Mouse (Mus musculus) heart, adult 8-10 months (tissue): Measurements from ENCODE around the gene Polr3b. TPM values are rescaled to one million over a fixed set of nuclear protein-coding genes. Genes with fewer than 3 reads are reported as not detected.

ENCODE experiments used
- DNase-seq: peaks from one replicate; pipeline ENCODE4 v3.0.0; 2022; ENCODE audit warnings: low spot score
- total RNA-seq, 4 experiments: library from RNA; stranded (reverse); gene quantifications; 2 replicates each; pipeline ENCODE4 v1.2.4; 2022

Polr3b gene
- total RNA-seq, 4 experiments from 2014 or later = 10.7 to 11.6 (median 11.0) TPM

DNA sequence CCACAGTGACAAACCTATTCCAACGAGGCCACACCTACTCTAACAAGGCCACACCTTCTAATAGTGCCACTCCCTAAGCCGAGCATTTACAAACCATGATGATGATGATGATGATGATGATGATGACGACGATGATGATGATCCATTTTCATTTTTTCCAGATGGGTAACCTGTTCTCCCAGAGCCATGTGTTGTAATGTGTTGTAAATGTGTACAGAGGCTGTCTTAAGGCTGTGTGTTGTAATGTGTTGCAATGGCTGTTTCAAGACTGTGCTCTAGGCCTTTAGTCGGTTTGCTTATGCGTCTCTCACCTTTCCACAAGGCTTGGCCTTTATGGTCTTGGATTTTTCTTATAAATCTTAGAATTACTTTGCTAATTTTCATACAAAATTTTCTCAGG, 40.0 kb downstream of the Polr3b start:
- no peak for DNase-seq

DNA sequence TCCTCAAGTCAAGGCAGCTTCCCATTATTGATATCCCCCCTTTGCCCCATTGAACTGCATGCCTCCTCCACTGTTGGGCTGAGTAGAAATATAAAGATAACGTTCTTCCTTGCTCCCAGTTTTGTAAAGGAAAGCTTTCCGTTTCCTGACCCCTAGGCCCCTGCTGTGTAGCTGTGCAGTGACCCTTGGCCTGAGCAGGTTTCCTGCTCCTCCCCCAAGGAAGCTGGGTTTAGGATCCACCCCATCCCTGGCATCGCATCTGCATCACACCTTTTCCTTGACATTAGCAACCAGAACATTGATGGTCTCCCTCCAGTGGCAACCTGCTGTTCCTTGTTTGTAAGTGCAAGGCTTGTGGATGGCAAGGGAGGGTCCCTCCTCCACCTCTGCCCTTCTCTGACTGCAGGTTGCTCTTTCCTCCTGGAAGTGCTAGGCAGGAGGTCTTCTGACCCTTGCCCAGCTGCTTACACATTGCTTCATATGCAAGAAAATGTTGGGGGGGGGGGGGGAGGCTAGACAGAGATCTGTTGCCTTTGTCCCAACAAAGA, 43.7 kb downstream of the Polr3b start:
- peak; percentile 30 for DNase-seq

DNA sequence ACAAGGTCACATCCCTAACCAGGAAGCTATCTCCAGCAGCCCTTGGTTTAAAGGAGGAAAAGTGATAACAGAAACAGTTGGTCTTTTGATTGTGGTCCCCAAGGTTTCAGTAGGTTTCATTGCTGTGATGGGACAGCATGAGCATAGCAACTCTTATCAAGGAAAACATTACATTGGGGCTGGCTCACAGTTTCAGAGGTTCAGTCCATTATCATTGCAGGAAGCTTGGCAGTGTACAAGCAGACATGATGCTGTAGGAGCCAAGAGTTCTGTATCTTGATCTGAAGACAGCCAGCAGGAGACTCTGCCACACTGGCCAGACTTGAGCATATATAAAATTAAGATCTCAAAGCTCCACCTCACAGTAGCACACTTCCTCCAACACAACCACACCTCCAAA, 53.6 kb downstream of the Polr3b start:
- DNase-seq = no peak

DNA sequence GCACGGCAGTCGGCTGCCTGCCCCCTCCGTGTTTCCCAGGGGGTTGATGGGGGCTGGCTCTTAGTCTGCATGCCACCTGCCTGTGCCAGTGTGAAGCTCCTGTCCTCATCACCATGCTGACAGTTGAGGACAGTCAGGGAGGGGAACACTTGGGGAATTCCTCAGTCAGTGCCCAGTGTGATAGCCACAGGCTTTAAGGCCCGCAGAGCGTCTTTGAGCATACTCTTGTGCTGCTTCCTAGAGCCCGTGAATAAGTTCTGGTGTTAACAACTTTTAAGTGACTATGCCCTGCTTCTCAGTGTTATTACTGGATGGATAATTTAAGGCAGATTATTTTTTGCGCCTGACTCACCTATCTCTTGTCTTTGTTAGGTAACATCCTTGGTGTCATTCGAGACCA, 54.4 kb downstream of the Polr3b start:
- DNase-seq = no peak

DNA sequence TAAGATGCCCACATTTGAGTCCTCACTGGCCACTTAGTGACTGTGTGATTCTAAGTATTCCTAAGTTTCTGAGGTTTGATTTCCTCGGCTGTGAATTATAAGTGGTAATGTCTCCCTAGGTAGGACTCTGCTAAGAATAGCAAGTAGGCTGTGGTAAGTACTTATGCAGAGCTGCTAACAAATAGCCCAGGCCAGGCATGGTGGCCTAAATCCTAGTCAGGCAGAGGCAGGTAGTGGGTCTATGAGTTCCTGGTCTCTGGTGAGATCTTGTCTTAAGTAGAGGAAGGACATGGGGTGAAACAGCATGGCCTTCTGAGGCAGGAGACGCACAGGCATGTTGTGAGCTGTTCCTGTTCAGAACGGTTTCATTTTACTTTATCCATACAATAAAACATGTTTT, 55.8 kb downstream of the Polr3b start:
- DNase-seq = no peak

DNA sequence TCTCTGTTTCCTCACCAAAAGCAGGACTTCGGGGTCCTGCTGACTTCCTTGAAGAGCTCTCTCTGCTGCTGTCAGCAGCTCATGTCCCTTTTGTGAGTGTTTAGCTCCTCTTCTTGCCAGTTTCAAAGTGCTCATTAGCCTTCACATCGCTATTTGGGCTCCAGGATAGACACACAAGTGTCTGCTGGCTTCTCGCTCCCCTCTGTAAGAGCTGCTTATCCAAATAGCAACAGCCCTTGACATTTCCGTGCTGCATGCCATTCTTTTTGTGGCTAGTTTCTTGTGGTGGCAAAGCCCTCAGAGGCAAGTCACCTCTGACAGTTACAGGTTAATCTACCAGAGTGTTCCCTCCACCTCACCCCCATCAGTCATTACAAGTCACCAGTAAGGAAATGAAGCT, 56.3 kb downstream of the Polr3b start:
- DNase-seq = no peak

DNA sequence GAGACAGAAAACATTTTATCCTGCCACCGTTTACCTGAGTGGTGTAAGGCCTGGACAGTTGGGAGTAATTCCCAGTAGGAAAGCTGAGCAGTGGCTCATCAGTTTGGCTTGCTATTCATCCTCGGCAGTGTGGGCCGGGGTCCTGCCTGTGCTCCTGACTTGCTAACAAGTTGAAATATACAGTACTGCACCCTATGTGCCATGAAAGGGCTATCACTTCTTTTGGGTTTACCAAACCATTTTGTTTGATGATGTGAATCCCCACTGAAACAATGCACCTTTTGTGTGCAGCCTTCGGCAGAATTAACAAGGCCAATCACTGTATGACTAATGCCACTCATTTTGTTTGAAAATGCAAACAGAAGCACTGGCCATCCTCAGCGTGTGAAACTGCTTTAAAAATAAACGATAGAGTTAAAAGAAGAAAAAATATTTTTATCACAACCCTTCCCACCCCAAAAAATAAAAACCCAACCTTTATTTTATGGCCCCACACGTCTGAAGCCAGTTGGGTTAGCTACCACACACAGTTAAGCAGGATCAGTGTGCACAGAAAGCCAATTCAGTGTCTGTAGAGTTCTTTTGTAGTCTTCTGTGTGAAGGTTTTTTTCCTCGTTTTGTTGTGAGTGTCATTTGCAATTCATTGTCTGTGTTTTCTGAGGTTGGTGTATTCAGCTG, 63.5 kb downstream of the Polr3b start:
- DNase-seq = no peak

DNA sequence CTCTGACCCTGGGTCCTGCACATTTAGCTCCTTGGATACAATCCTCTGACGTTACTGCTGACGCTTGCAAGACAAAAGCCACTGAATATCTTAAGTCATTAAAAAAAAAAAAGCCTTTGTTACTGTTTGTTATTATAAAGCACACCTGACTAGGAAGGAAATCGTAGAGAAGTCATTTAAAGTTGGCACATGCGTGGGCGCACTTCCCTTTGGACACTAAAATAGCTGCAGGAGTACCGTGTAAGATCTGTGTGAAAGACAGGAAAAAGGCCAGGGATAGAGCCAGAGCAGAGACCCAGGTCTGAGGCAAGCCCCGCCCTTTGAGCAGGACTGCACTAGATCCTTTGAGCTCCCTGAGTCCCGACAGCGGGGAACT, 64.0 kb downstream of the Polr3b start:
- DNase-seq = peak; percentile 53

DNA sequence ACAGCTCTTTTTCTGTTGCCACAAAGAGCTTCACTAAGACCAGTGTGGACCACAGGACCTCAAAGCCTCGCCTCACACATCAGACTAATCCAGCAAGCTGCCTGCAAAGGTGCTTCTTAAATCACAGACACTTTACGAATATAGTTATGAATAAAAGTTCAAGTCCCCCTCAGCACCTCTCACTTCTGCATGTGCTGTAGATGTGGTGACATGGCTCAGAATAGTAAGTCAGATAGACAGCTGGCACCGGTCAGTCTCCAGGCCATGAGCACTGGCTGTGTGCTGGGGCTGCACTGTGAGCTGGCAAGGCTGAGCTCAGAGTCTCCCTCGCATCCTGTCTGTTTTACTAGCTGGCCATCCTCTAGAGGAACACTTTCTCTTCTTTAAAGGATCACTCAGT, 64.6 kb downstream of the Polr3b start:
- DNase-seq = peak; percentile 38

DNA sequence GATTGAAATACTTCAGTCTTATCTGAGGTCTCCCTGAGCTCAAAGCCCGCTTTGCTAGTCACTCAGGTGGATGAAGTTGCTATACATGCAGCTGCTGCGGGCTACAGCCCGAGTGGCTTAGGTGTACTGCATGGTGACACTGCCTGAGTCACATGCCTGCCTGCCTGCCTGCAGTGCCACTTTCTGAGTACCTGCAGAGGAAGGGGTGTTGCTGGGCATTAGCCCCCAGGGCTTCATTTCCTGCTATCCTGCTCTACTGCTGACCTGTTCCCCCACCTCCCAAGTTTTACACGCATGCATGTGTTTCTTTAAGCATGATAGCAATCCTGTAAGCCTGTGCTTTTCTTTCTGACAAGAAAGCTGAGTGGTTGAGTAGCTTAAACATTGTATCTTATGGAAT, 65.6 kb downstream of the Polr3b start:
- no peak for DNase-seq

DNA sequence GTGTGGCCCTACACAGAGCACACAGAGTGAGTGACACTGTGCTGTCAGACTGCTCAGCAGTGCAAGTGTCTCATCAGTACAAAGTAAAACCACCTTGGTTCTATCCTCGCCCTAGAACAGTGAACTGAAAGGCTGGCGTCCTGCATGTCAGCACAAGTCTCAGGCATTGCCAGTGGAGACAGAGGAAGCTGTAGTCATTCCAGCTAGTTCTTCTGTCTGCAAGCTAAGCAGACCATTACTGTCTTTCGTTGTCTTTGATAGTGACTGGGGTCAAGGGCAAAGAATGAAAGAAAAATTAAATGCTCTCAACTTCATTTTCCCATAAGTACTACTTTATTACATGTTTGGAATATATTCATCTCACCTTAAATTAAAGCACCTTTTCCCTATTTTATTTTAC, 67.8 kb downstream of the Polr3b start:
- DNase-seq = no peak

DNA sequence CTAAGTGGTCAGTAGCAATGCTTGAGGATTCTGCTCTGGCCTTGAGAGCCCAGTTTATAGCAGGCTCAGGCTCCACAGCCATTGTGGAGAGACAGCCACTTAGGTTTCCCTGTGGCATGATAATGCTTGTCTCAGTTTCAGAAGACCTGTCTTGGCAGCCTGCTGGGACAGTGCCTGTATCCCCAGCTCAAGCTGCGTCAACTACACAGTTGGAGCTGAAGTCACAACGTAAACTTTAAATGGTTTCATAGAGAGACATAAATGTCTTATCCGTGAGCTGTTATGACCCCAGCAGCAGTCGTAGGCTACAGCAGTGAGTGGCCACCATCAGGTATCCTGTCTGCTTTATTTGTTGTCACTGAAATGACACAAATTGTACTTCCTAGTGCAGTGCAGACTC, 68.7 kb downstream of the Polr3b start:
- no peak for DNase-seq

DNA sequence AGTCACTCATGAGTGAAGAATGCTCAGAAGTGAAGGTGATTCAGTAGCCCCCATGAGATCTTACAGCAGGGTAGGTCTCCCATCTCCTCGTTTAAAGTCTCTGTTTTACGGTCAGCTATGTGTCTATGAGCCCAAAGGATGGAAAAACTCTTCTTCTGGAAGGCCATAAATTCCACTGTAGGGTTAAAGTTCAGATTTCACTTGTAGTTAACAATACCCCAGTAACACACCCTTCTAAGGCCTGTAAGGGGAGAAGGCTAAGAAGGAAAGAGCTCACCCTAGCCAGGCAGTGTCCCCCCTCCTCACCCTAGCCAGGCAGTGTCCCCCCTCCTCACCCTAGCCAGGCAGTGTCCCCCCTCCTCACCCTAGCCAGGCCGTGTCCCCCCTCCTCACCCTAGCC, 69.6 kb downstream of the Polr3b start:
- DNase-seq = no peak

DNA sequence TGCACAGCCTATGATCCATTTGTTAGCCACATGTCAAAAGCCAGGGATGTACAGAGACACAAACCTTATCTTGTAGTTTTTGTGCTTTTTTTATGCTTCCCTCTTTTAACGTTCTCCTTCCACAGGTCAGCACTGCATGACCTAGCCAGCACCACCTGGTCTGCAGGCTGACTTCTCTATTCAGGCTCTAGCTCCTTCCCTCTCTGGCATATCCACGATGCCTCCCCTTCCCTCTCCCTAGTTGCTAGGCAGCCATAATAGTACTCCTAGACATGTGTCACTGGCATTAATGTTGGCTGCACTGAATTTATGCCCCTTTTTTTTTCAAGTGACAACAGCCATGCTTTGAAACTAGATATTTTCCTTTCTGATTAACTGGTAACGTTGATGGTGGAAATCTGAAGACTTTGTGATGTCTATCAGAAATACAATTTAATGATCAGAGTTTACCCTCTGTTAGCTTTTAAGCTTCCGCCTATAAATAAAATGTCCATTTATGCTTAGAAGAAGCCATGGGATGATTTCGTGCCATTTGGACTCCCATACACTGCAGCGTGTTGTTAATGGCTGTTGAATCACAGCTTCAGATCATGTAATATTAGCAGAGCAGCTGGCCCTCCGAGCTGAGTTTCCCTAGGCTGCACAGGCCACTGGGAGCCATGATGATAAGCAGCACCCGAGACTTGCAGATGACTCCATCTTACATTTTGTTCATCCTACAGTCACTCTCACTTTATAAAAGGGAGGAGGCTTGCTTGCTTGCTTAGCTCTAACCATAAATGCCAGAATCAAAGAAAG, 71.9 kb downstream of the Polr3b start:
- no peak for DNase-seq

DNA sequence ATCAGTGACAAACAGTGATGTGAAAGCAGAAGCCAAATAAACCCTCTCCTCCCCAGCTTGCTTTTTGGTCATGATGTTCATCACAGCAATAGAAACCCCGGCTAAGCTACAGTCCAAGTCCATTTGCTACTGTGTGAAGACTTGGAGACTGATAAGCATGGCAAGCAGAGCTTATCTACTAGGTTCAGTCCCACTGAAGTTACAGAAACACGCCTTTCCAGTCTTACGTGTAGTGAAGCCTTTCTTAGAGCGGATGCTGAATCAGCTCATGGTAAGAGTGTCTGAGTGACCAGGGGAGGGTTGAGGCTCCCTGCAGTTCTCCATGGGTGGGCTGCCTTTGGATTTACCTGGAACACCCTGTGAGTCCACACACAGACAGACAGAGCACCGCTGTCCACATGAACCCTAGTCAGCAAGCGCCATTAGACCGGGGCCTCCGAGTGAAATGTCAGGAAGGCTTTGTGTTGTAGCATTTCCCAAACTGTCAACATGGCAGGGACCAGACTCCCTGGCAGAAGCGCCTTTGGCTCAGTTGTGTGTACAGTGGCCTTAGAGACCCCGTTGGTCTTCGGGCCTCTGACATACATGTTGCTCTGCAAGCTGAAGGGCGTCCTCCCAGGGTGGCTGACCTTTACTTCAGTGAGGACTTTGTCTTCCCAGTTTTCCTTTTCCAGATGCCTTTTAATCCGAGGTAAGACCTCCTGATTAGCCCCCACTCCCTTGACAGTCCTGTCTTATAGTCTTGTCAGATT, 78.3 kb downstream of the Polr3b start:
- DNase-seq = no peak

DNA sequence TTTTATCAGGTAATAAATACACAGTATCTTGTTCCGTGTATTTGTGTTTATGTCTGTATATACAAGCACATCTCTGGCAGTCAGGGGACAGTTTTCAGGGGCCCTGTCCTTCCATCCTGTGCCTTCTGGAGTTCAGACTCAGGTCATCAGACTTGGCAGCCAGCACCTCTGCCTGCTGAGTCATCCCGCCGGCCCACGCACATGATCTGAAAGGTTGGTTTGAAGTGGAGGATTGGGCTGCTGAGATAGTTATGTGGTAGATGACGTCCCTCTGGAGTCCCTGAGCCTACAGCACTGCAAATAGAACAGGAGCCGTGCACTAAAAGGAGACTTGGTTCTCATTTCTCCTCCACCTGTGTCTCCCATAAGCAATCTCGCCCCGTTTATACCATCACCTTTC, 79.0 kb downstream of the Polr3b start:
- DNase-seq = peak; percentile 68

DNA sequence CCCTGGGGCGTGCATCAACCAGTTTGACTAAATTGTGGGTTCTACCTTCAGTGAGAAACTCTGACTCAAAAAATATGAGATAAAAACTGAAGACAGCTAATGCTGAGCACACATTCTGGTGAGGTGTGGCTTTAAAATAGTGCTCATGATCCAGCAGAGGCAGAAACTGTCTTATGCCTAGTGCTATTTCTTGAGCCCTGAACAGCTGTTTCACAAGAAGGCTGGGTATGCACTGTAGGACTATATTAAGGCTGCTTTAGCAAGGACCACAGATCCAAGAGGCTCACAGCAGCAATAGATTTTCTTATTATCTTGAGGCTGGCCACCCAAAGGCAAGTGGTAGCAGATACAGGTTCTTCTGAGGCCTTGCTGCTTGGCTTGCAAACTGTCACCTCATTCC, 80.0 kb downstream of the Polr3b start:
- no peak for DNase-seq

DNA sequence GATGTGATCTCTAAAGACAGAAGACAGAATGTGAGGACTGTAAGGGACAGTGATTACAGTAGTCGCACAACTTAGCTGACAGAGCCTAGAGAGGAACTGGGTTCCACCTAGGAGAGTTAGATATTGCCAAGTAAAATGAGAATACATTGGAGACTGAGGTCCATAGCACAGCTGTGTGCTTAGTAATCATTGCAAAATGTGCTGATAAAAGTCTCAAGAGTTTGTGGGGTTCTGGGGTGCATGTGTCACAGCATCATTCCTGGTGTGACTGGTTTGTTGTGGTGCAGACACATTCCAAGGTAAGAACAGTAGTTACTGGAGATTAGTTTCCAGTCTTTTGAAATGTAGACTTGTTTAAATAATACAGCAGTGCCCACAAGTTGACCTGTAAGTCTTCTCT, 82.5 kb downstream of the Polr3b start:
- no peak for DNase-seq

DNA sequence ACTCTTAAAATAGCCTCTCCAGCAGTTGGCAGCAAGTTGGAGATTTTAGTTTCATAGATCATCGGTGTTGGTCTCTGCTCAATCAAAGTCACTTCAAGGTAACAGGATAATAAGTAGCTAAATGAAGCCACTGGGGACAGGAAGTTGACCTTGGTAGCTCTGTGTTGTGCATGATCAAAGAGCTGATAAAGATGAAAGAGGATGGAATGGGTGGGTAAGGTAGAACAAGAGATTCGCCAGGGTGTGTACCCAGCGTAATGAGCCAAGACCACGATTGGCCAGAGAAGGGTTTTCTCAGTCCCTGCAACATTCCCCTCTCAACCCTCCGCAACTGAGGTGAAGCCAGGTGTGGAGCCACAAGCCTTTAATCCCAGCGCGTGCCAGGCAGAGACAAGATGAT, 83.1 kb downstream of the Polr3b start:
- no peak for DNase-seq

DNA sequence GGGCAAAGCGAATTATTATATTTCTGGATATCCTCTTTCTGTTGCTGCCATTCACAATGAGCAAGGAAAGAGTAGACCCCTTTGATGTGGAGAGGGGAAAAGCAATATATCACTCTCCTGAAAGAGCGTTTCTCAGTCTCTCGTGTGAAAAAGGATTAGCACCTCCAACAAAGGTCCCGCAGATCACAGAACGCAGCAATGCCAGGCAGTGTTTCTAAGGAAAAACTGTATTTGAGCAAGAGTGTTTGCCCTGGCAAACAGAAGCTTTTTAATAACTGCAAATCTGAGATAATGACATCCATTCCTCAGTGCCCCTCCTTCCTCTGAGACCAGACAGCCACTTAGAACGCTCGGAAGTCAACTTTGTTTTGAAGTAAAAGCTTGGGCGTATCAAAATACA, 84.5 kb downstream of the Polr3b start:
- DNase-seq = no peak

DNA sequence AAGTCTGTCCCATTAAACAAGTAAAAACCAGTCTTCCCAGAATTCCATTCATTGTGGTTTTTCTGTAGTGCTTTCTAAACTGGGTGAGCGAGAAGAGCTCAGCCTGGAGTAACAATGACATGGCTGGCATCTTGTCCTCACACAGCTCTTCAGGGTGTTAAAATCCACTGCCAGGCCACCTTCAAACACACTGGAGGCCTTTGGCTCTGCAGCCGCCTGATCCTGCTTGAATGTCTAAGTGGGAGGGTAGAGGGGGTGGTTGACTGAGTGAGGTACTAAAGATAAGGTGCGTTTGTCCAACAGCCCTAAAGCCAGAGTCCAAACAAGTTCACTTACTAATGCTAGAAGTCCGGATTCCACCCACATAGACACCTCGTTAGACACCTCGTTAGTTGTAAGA, 85.1 kb downstream of the Polr3b start:
- no peak for DNase-seq

DNA sequence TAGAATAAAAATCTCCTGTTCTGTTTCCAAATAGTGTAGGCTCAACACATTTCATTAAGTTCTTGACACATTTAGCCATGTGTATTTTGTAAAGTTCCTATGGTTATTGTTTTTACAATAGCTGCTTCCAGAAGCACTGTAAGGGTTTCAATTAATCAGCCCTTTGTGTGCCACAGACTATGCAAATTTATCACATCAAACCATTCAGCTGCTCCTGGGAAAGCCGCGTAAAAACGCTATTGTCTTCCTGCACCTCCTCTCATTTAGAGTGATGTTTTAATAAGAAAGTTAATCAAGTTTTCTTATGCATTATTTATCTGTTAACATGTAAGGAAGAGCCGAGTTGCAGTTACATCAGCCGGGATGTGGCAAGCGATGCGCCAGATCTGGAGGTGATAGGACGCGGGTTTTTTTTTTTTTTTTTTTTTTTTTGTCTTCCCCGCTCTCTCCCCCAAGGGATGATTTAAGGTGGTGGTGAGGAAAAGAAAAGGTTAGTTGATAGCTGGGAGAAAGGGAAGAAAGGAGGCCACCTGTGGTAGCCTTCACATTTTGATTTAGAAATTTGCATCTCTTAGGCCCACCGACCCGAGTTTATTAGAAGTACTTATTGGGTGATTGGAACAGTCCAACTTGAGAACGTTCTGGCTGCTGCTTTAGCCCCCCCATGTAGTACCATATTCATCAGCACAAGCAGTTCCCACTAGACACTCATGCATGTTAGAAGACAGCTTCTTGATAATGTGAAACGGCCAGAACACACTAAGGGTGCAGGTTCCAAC, 85.8 kb downstream of the Polr3b start:
- no peak for DNase-seq
